Mouse (Mus musculus): ENCODE data around the gene Lyrm9. TPM values are rescaled to one million over a fixed set of nuclear protein-coding genes. Genes with fewer than 3 reads are reported as not detected.
A peak's percentile ranks its signal among the peaks of the same experiment; 100 is the strongest.
"Not testable (repeated sequence)": the region's sequence is repeated elsewhere in the genome, so short reads cannot be mapped to it uniquely, and the experiment has no call there.

The Lyrm9 gene
- total and polyA plus RNA-seq, 3 experiments, result 22.0 to 49.4 (median 35.3) TPM

GRCm38 (mm10) chr11:78869205-78869604, 42.8 kb downstream of the Lyrm9 start:
- in situ Hi-C loops (cut with MboI; ENCODE audit: low pct_ligation_motif_present, low pct_unique_long_range_greater_than_20kb, low sequenced_read_pairs); H3K4me2 ChIP-seq (ENCODE audit: insufficient read depth, low read depth, poor library complexity, severe bottlenecking); H3K27me3 ChIP-seq (replicated peaks); H3K9ac ChIP-seq (ENCODE audit: insufficient read depth, low read depth); dilution Hi-C loops (cut with MboI; ENCODE audit: extremely low pct_ligation_motif_present, extremely low pct_unique_long_range_greater_than_20kb, low sequenced_read_pairs); DNase-seq (ENCODE audit: extremely low read depth); H3K4me3 ChIP-seq (replicated peaks in 1 of 3; ENCODE audit: low read depth in 2 of 3, low read length in 2 of 3, poor library complexity in 1 of 3); H3K27ac ChIP-seq (ENCODE audit: insufficient read depth, low read depth); H3K36me3 ChIP-seq (replicated peaks in 1 of 2; ENCODE audit: control insufficient read depth in 1 of 2, insufficient read depth in 1 of 2, low read length in 1 of 2); H3K79me2 ChIP-seq (replicated peaks; ENCODE audit: control insufficient read depth, extremely low read depth, insufficient read depth, poor library complexity, severe bottlenecking); H3K9me3 ChIP-seq (replicated peaks; ENCODE audit: low read length): not testable (repeated sequence)
- peaks cover 3 to 13% of the 10 kb centered on the region in 2 experiments; a peak in 2 of 4 replicates for H3K4me1 ChIP-seq (ENCODE audit: control insufficient read depth in 1 of 2, insufficient read depth in 2 of 2)
- TF ChIP-seq CTCF (conservative IDR thresholded peaks at IDR 0.05 in 1 of 2, IDR thresholded peaks at IDR 0.05 in 1 of 2; ENCODE audit: low read depth in 2 of 2, low read length in 2 of 2) (peak in 1 of 2 experiments; percentile 36; a peak in 2 of 4 replicates), RAD21 (IDR thresholded peaks at IDR 0.05; ENCODE audit: low read depth, low read length) (peak; percentile 9)

DNA sequence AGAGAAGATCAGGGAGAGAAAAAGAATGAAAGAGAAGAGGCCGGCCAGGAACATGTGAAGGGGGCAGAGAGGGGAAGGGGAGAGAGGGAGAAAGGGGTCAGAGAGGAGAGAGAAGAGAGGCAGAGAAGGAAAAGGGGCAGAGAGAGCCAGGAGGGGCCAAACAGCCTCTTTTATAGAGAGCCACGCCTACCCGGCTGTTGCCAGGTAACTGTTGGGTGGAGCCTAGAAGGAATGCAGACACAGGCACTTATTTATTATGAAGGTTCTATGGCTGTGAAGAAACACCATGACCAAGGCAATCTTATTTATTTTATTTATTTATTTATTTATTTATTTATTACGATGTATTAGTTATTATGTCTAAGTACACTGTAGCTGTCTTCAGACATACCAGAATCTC, 44.5 kb downstream of the Lyrm9 start:
- Histone ChIP-seq H3K4me1 (ENCODE audit: control insufficient read depth in 1 of 2, insufficient read depth in 2 of 2) (peaks cover 3 to 9% of the 10 kb centered on the region in 2 experiments; a peak in 1 of 4 replicates), H3K27ac (ENCODE audit: insufficient read depth, low read depth) (no peak overlapping the region), H3K9ac (ENCODE audit: insufficient read depth, low read depth) (no peak overlapping the region), H3K27me3 (replicated peaks) (no peaks in the 10 kb centered on the region), H3K9me3 (replicated peaks; ENCODE audit: low read length) (peaks cover 5% of the 10 kb centered on the region), H3K4me3 (replicated peaks in 1 of 3; ENCODE audit: low read depth in 2 of 3, low read length in 2 of 3, poor library complexity in 1 of 3) (no peak overlapping the region), H3K36me3 (replicated peaks in 1 of 2; ENCODE audit: control insufficient read depth in 1 of 2, insufficient read depth in 1 of 2, low read length in 1 of 2) (no peaks in the 10 kb centered on the region), H3K79me2 (replicated peaks; ENCODE audit: control insufficient read depth, extremely low read depth, insufficient read depth, poor library complexity, severe bottlenecking) (no peaks in the 10 kb centered on the region), H3K4me2 (ENCODE audit: insufficient read depth, low read depth, poor library complexity, severe bottlenecking) (no peak overlapping the region)
- DNase-seq (ENCODE audit: extremely low read depth), result no peak
- TF ChIP-seq POLR2AphosphoS2 (IDR thresholded peaks at IDR 0.05; ENCODE audit: low read depth, low read length) (no peak), MEF2A (IDR thresholded peaks at IDR 0.05; ENCODE audit: borderline replicate concordance, low read depth, low read length) (no peak), JUN (IDR thresholded peaks at IDR 0.05; ENCODE audit: insufficient read depth, low read depth, low read length) (no peak), ZC3H11A (IDR thresholded peaks at IDR 0.05; ENCODE audit: low read depth, low read length) (no peak), MAZ (IDR thresholded peaks at IDR 0.05; ENCODE audit: low read depth, low read length) (no peak), MAFK (IDR thresholded peaks at IDR 0.05; ENCODE audit: insufficient replicate concordance, low read length) (no peak), TBP (conservative IDR thresholded peaks at IDR 0.05; ENCODE audit: low read depth, low read length) (no peak)
- in situ Hi-C loops (cut with MboI; ENCODE audit: low pct_ligation_motif_present, low pct_unique_long_range_greater_than_20kb, low sequenced_read_pairs) (no loop called here), dilution Hi-C loops (cut with MboI; ENCODE audit: extremely low pct_ligation_motif_present, extremely low pct_unique_long_range_greater_than_20kb, low sequenced_read_pairs) (no loop called here)

DNA sequence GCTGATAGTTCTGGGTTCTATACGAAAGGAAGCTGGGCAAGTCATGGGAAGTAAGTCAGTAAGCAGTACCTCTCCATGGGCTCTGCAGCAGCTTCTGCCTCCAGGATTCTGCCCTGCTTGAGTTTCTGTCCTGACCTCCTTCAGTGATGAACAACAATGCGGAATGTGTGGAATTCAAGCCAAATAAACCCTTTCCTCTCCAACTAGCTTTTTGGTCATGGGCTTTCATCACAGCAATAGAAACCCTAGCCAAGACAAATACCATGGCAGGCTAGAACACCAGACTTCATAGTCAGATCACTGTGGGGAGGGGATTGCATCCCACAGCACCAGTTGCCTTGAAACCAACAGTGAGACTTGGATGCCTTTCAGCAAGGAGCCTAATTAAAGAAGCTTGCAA, 46.4 kb downstream of the Lyrm9 start:
- in situ Hi-C loops (cut with MboI; ENCODE audit: low pct_ligation_motif_present, low pct_unique_long_range_greater_than_20kb, low sequenced_read_pairs), result no loop called here
- no peak for DNase-seq (ENCODE audit: extremely low read depth)
- Histone ChIP-seq H3K27me3 (replicated peaks) (no peaks in the 10 kb centered on the region), H3K4me3 (replicated peaks in 1 of 3; ENCODE audit: low read depth in 2 of 3, low read length in 2 of 3, poor library complexity in 1 of 3) (no peak overlapping the region), H3K36me3 (replicated peaks in 1 of 2; ENCODE audit: control insufficient read depth in 1 of 2, insufficient read depth in 1 of 2, low read length in 1 of 2) (no peaks in the 10 kb centered on the region), H3K79me2 (replicated peaks; ENCODE audit: control insufficient read depth, extremely low read depth, insufficient read depth, poor library complexity, severe bottlenecking) (no peaks in the 10 kb centered on the region), H3K4me1 (ENCODE audit: control insufficient read depth in 1 of 2, insufficient read depth in 2 of 2) (peaks cover 3 to 6% of the 10 kb centered on the region in 2 experiments; a peak in 1 of 4 replicates), H3K4me2 (ENCODE audit: insufficient read depth, low read depth, poor library complexity, severe bottlenecking) (no peak overlapping the region), H3K9me3 (replicated peaks; ENCODE audit: low read length) (peaks cover 6% of the 10 kb centered on the region), H3K27ac (ENCODE audit: insufficient read depth, low read depth) (no peak overlapping the region), H3K9ac (ENCODE audit: insufficient read depth, low read depth) (no peak overlapping the region)
- dilution Hi-C loops (cut with MboI; ENCODE audit: extremely low pct_ligation_motif_present, extremely low pct_unique_long_range_greater_than_20kb, low sequenced_read_pairs), result no loop called here
- TF ChIP-seq ZMIZ1 (IDR thresholded peaks at IDR 0.05; ENCODE audit: low read depth, low read length) (no peak), E2F4 (IDR thresholded peaks at IDR 0.05; ENCODE audit: insufficient replicate concordance, low read depth, low read length) (no peak), ZKSCAN1 (IDR thresholded peaks at IDR 0.05; ENCODE audit: borderline replicate concordance, low read depth, low read length) (no peak), SIN3A (IDR thresholded peaks at IDR 0.05; ENCODE audit: low read length) (no peak), USF2 (conservative IDR thresholded peaks at IDR 0.05; ENCODE audit: low read depth, low read length) (no peak), MYC (IDR thresholded peaks at IDR 0.05; ENCODE audit: low read depth, low read length) (no peak), MAZ (IDR thresholded peaks at IDR 0.05; ENCODE audit: low read depth, low read length) (no peak)

Measured in CH12.LX (cell line).